Mouse (Mus musculus): ENCODE results near the gene Tpm3. TPM values are rescaled to one million over a fixed set of nuclear protein-coding genes. Genes with fewer than 3 reads are reported as not detected.

Tpm3 gene
- polyA plus RNA-seq, 1 experiment from 2014 or later: 449 TPM

DNA sequence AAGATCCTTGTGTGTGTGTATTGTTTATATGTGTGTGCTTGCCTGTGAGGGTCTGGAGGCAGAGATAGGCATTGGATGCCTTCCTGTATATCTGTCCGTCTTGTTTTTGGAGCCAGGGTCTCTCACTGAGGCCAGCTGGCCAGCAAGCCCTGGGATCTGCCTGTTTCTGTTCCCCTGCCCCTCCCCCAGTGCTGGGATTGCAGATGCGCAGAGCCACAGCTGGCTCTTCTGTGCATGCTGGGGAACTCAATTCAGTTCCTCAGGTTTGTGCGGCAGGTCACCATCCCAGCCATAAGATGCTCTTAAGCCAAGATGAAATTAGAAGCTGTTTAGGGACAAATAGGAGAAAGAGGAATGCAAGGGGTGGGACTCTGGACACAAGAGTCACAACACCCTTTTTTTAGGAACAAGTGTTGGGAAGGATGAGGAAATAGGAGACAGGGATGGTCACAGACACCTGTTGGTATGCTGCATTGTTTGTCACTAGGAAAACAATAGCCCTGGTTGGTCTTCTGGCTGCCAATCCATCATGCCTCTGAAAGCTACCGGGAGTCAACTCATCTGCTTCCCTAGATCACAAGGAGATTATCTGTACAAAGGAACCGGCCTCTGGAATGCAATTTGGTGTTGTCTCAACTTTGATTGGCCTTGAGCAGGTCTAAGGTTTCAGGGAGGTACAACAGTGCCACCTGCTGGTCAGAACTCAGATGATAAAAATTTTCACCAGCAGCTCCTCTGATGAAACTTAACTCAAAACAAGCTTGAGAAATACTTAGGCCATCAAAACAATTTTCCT lies 4.7 kb downstream of the Tpm3 start:
- no peak for ATAC-seq
- Histone ChIP-seq H3K27me3 (no peaks in the 10 kb centered on the region), H3K4me1 (peaks cover 32% of the 10 kb centered on the region), H3K9ac (no peak overlapping the region), H3K9me3 (replicated peaks) (no peaks in the 10 kb centered on the region), H3K4me2 (0 out of 2 replicates have a peak overlapping the region, but pooled peaks have one; percentile 9), H3K27ac (no peak overlapping the region), H3K4me3 (no peak overlapping the region), H3K36me3 (ENCODE audit: poor library complexity, severe bottlenecking) (no peaks in the 10 kb centered on the region)
- WGBS: 8% methylated on average over 5 of the region's 5 CpGs

DNA sequence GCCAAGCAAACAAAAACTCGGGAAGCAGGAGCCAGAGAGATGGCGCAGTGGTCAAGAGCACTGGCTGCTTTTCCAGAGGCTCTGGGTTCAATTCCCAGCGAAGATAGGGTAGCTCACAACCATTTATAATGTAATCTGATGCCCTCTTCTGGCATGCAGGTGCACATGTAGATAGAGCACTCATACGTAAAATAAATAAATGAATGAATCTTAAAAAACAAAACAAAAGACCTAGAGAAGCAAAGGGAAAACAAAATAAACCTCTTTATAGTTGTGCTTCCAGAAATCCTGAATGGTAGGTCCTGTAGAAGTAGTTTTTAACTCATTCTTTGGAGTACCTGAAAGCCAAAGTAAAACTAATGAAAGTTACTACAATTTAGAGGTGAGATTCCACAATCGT lies 5.8 kb downstream of the Tpm3 start:
- H3K4me2 ChIP-seq: no peak overlapping the region
- no peak for ATAC-seq
- H3K4me3 ChIP-seq: no peak overlapping the region
- H3K9me3 ChIP-seq (replicated peaks): no peaks in the 10 kb centered on the region
- no peak overlapping the region for H3K9ac ChIP-seq
- no peaks in the 10 kb centered on the region for H3K27me3 ChIP-seq
- peaks cover 43% of the 10 kb centered on the region for H3K4me1 ChIP-seq
- H3K27ac ChIP-seq: no peak overlapping the region; the same call in 1 of the 2 replicates
- 53% methylated on average over 5 of the region's 5 CpGs for WGBS
- H3K36me3 ChIP-seq (ENCODE audit: poor library complexity, severe bottlenecking): no peaks in the 10 kb centered on the region

DNA sequence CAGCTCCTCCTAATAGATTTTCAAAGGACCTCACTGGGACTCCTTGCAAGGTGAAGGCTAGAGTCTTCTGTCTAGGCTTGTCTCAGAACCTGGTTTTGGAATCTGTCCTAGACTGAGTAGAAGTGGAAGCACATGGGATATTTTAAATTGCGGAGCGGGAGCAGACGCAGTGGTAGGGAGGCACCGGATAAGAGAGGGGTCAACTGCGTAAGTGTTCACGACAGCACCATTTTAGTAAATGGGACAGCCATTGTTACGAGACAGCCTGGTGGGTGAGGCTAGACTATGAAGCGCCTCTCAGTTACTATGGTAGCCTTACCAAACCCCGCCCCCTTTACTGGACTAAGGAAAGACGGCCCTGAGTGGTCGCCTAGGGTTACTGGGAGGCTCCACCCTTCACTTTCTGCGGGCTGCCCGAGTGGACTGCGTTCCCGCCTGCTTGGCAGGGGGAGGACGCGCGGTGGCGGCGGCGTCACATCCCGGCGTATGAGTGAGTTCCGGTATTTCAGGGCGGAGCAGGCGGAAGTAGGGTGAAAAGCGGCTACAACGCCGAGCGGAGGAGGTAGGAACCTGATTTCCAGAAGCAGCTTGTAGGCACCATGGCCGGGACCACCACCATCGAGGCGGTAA lies 6.8 kb downstream of the Tpm3 start:
- no peaks in the 10 kb centered on the region for H3K9me3 ChIP-seq (replicated peaks)
- H3K4me1 ChIP-seq: peaks cover 53% of the 10 kb centered on the region
- H3K9ac ChIP-seq: peak overlapping the region; percentile 89
- no peaks in the 10 kb centered on the region for H3K27me3 ChIP-seq
- H3K27ac ChIP-seq: peak overlapping the region; percentile 94
- under 1% methylated on average over 33 of the region's 33 CpGs for WGBS
- H3K36me3 ChIP-seq (ENCODE audit: poor library complexity, severe bottlenecking): no peaks in the 10 kb centered on the region
- H3K4me3 ChIP-seq: peak overlapping the region; percentile 90
- ATAC-seq: peak; percentile 96
- H3K4me2 ChIP-seq: peak overlapping the region; percentile 75

DNA sequence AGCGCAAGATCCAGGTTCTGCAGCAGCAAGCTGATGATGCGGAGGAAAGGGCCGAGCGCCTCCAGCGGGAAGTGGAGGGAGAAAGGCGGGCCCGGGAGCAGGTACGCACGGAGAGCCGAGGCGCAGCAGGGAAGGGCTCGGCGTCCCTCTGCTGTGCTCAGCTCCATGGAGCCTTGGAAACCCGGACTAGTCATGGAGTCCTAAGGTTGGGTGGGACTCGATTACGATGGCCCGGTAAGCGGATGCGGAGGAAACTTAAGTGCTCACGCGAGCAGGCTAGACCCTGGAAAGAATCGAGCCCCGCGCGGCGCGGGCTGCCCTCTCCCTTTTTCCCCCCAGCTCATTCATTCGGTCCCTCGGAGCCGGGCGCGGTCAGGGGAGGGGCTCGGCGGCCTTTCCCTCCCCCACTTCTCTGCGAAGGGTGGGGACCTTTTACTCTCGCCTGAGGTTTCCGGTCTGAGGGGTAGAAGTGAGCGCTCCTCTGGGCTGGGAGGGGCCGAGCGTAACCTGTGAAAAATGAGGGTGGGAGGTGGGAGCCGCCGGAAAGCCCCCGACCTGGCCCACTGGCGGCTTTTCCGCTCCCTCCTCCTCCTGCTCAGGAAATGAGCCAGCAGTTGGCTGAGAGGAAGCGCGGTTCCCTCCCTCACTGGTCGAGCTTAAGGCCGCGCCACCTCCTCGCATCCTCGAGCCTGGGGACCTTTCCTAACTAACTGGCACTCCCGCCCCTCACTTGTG lies 7.5 kb downstream of the Tpm3 start:
- H3K27me3 ChIP-seq: no peaks in the 10 kb centered on the region
- H3K27ac ChIP-seq: peak overlapping the region; percentile 94
- peak overlapping the region; percentile 75 for H3K4me2 ChIP-seq
- H3K36me3 ChIP-seq (ENCODE audit: poor library complexity, severe bottlenecking): no peaks in the 10 kb centered on the region
- ATAC-seq: peak; percentile 72
- no peaks in the 10 kb centered on the region for H3K9me3 ChIP-seq (replicated peaks)
- peak overlapping the region; percentile 90 for H3K4me3 ChIP-seq
- under 1% methylated on average over 53 of the region's 53 CpGs for WGBS
- H3K4me1 ChIP-seq: peaks cover 60% of the 10 kb centered on the region
- peak overlapping the region; percentile 89 for H3K9ac ChIP-seq

DNA sequence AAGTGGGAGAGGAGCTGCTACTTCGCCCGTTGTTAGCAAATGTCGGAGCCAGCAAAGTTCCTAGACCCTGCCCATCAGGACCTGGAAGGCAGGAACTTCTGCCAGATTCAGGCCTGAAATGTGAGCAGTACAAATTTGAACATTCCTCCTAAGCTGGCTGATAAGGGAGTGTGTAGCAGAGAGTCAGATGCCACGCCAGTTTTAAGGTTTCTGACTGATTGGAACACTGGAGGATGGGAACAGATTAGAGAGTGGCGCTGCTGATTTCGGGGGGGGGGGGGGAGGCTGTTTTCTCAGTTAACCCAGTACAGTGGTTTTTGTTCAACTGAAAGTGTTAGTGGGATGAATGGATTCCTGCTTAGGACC lies 8.0 kb downstream of the Tpm3 start:
- ATAC-seq: no peak
- peak overlapping the region; percentile 90 for H3K4me3 ChIP-seq
- peaks cover 61% of the 10 kb centered on the region for H3K4me1 ChIP-seq
- peak overlapping the region; percentile 94 for H3K27ac ChIP-seq
- H3K4me2 ChIP-seq: peak overlapping the region; percentile 75
- peak overlapping the region; percentile 89 for H3K9ac ChIP-seq
- H3K36me3 ChIP-seq (ENCODE audit: poor library complexity, severe bottlenecking): no peaks in the 10 kb centered on the region
- H3K9me3 ChIP-seq (replicated peaks): no peaks in the 10 kb centered on the region
- 1% methylated on average over 6 of the region's 6 CpGs for WGBS
- H3K27me3 ChIP-seq: no peaks in the 10 kb centered on the region

DNA sequence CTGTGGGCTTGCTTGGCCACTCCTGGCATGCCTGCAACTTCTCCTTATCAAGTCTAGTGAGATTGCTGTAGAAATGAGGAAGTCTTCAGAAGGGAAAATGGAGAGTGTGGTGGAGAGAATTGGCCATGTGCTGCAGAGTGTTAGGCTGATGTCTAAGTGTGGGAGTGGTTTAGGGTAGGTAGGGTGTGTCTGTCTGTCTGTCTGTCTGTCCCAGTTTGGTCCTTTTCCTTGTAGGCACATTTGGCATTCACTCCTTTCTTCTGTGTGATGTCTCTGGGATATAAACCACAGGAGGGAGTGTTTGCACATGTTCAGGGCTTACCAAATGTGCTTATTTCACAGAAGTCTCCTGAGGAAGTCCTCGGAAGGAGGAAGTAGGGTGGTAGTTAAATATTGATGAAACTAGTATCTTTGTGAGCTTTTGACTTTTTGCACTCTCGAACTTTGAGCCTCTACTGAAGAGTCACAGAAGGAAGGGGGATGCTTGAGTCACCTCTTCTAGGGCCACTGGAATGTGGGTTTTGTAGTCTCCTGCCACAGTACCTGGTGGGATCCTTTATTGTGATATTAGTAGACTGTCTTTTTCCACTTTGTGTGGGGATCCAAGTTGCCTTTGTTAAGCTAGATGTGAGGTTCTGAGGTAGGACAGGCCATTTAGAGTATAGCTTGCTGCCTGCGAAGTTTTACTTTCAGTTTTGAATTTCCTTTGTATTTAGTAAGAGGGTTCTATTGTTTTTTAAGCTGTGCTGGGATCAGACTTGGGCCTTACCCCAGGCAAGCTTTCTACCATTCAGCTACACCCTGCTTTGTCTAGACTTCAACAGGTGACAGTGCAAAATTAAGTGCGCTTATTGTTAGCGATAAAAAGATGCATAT lies 9.2 kb downstream of the Tpm3 start:
- Histone ChIP-seq H3K27ac (no peak overlapping the region), H3K27me3 (no peaks in the 10 kb centered on the region), H3K4me3 (peak overlapping the region; percentile 90), H3K9me3 (replicated peaks) (no peaks in the 10 kb centered on the region), H3K4me1 (peaks cover 61% of the 10 kb centered on the region), H3K9ac (peak overlapping the region; percentile 51), H3K4me2 (peak overlapping the region; percentile 75), H3K36me3 (ENCODE audit: poor library complexity, severe bottlenecking) (peaks cover 6% of the 10 kb centered on the region; the same call in 1 of the 2 replicates)
- ATAC-seq: no peak
- WGBS: 81% methylated on average over 5 of the region's 5 CpGs

DNA sequence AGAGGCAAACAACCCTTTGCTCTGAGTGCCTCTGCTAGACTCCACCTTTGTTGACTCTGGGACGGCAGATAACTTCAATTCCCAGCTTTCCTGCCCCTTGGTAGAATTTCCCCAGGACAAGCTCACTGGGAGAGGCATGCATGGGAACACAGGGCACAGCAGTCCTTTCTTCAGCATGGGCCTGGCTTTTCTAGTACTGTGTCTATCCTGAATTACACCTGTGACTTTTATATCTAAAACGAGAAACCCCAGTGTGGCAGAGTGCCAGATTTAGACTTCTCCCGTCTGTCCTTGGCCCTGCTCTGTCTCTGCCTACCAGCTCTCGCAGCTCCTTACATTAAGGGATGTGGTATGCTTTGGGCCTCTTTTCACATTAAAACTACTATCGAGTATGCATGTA lies 10.6 kb downstream of the Tpm3 start:
- Histone ChIP-seq H3K27me3 (no peaks in the 10 kb centered on the region), H3K4me3 (no peak overlapping the region), H3K9ac (peak overlapping the region; percentile 9), H3K36me3 (ENCODE audit: poor library complexity, severe bottlenecking) (peaks cover 21% of the 10 kb centered on the region), H3K9me3 (replicated peaks) (no peaks in the 10 kb centered on the region), H3K4me2 (peak overlapping the region; percentile 37), H3K4me1 (peaks cover 54% of the 10 kb centered on the region), H3K27ac (peak overlapping the region; percentile 62; the same call in 1 of the 2 replicates)
- ATAC-seq: no peak
- WGBS: 65% methylated on average over 5 of the region's 5 CpGs

DNA sequence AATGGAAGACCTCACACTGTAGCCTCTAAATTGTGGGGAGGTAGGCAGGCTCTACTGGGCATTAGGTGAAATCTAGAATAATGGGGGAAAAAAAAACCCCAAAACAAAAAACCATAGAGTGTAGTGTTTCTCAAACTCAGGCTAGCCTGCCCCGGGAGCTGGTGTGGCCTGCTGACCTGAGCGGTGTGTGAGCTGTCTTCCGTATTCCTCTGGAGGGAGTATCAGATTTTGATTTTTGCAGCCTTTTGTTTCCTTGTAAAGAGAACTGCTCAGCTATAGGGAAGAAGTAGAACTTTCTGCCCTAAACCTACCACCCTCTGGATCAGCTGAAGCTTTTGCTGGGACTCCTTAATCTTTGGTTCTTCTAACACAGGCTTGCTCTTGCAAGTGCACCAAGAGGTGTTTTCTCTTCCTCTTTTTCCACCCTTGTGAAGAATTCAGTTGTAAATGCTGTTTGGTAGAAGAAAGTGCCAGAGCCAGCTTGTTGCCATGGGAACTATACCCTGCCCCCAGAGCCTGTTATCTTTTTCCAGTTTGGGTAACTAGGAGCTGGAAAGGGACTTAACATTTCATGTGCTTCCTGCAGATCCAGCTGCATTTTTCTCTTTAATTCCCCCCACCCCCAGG lies 11.4 kb downstream of the Tpm3 start:
- ATAC-seq: no peak
- H3K4me2 ChIP-seq: peak overlapping the region; percentile 37
- WGBS: 70% methylated on average over 3 of the region's 3 CpGs
- no peaks in the 10 kb centered on the region for H3K9me3 ChIP-seq (replicated peaks)
- peak overlapping the region; percentile 62; the same call in 1 of the 2 replicates for H3K27ac ChIP-seq
- H3K9ac ChIP-seq: peak overlapping the region; percentile 9; the same call in 1 of the 2 replicates
- H3K27me3 ChIP-seq: no peaks in the 10 kb centered on the region
- H3K4me1 ChIP-seq: peaks cover 50% of the 10 kb centered on the region
- no peak overlapping the region for H3K4me3 ChIP-seq
- H3K36me3 ChIP-seq (ENCODE audit: poor library complexity, severe bottlenecking): peaks cover 29% of the 10 kb centered on the region

DNA sequence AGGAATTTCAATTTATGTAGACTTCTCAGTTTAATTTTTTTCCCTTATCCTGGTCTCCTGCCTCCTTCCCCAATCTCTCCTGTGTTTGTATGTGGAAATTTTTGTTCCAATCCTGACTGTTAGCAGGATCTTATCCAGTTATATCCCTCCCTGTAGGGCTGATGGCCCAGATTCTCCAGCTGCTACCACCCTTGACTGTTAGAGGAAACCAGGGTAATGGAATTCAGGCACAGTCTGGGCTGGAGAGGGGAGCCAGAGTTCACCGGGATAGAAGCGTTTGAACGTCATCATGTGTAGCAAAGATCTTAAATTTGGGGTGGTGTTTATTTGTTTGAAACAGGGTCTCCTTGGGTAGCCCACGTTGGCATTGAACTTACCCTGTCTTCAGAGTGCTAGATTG lies 12.3 kb downstream of the Tpm3 start:
- Histone ChIP-seq H3K36me3 (ENCODE audit: poor library complexity, severe bottlenecking) (peaks cover 38% of the 10 kb centered on the region), H3K4me1 (peaks cover 47% of the 10 kb centered on the region), H3K27me3 (no peaks in the 10 kb centered on the region), H3K4me2 (0 out of 2 replicates have a peak overlapping the region, but pooled peaks have one; percentile 4), H3K9ac (no peak overlapping the region), H3K27ac (no peak overlapping the region), H3K9me3 (replicated peaks) (no peaks in the 10 kb centered on the region), H3K4me3 (no peak overlapping the region)
- no peak for ATAC-seq
- WGBS: 87% methylated on average over 4 of the region's 4 CpGs

DNA sequence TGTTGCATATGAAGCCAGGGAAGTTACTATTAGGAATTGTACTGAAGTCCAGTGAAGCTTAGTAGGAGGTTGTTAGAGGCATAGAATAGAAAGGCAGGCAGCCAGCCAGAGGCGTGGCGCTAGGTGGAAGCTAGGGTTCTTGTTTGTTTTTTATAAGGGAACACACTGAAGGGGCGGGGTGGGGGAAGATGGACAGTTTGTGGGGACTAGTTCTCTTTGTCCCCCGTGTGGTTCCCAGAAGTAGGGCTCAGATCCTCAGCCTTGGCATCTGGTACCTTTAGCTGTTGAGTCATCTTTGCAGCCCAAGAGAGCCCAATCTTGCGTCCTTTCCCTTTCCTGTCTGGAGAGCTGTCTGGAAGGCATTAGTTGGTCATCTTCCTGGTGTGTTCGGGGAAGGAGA lies 12.8 kb downstream of the Tpm3 start:
- Histone ChIP-seq H3K27ac (no peak overlapping the region), H3K4me3 (no peak overlapping the region), H3K4me2 (no peak overlapping the region), H3K9me3 (replicated peaks) (no peaks in the 10 kb centered on the region), H3K9ac (no peak overlapping the region), H3K36me3 (ENCODE audit: poor library complexity, severe bottlenecking) (peaks cover 43% of the 10 kb centered on the region), H3K27me3 (no peaks in the 10 kb centered on the region), H3K4me1 (peaks cover 47% of the 10 kb centered on the region)
- 88% methylated on average over 6 of the region's 6 CpGs for WGBS
- no peak for ATAC-seq

DNA sequence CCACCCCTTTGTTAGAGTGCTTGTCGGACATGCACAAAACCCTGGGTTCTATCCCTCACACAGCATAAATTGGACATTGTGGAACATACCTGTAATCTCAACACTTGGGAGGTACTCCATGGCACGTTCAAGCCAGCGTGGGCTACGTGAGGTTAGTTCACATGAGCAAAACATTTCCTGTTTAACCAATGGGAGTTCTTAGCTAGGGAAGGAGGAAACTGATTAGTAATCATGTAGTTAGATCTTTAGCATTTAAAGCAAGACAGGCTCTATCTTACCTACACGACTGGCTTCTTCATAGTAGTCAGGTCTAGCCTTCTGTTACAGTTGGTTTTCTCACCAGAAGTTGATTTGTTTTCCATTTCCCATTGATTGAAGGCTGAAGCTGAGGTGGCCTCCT lies 13.6 kb downstream of the Tpm3 start:
- 94% methylated on average over 5 of the region's 5 CpGs for WGBS
- Histone ChIP-seq H3K9me3 (replicated peaks) (no peaks in the 10 kb centered on the region), H3K27me3 (no peaks in the 10 kb centered on the region), H3K9ac (no peak overlapping the region), H3K27ac (no peak overlapping the region), H3K4me3 (no peak overlapping the region), H3K36me3 (ENCODE audit: poor library complexity, severe bottlenecking) (peaks cover 51% of the 10 kb centered on the region), H3K4me1 (peaks cover 40% of the 10 kb centered on the region), H3K4me2 (no peak overlapping the region)
- no peak for ATAC-seq

All from forebrain, embryonic 13.5 days (tissue).